9 mouse cellular contexts compared by ENCODE assay signal in genomic region chr6:48553819-48554218, GRCm38 (mm10). TPM values are rescaled to one million over a fixed set of nuclear protein-coding genes. Genes with fewer than 3 reads are reported as not detected.
DNase-seq lines count a peak whose midpoint lies in the region; ATAC-seq and TF ChIP-seq lines count a peak whose summit lies in the region.
"Had no signal": no experiment of that assay in that cellular context is flagged by ENCODE, and none has a peak within 500 bp of the region (broad histone marks: within the 10 kb centered on the region; RNA-seq: fewer than 3 reads in every experiment).

No protein-coding gene starts in this region.

- peak overlapping the region; percentile 98 for H3K27ac ChIP-seq in kidney, embryonic 14.5 days (ENCODE audit: low read depth, low read length)
- no peak overlapping the region for H3K27ac ChIP-seq in embryonic facial prominence, embryonic 11.5 days (replicated peaks; ENCODE audit: low read depth, low read length)
- peak overlapping the region; percentile 99 for H3K27ac ChIP-seq in hindbrain, embryonic 14.5 days
- H3K27ac ChIP-seq in midbrain, postnatal 0 days (ENCODE audit: low read depth, low read length): peak overlapping the region; percentile 98

- WGBS in kidney, embryonic 14.5 days: 87% methylated on average over 4 of the region's 4 CpGs
- 80% methylated on average over 4 of the region's 4 CpGs for WGBS in embryonic facial prominence, embryonic 11.5 days
- 77% methylated on average over 4 of the region's 4 CpGs for WGBS in hindbrain, embryonic 14.5 days
- WGBS in midbrain, postnatal 0 days: 69% methylated on average over 4 of the region's 4 CpGs

- no peaks in the 10 kb centered on the region for H3K36me3 ChIP-seq in kidney, embryonic 14.5 days (ENCODE audit: control insufficient read depth, insufficient read depth, low read length)
- H3K36me3 ChIP-seq in embryonic facial prominence, embryonic 11.5 days (replicated peaks; ENCODE audit: control insufficient read depth, insufficient read depth, low read depth, low read length): no peaks in the 10 kb centered on the region
- 0 out of 2 replicates have a peak, but pooled peaks cover 4% of the 10 kb centered on the region for H3K36me3 ChIP-seq in hindbrain, embryonic 14.5 days (replicated peaks; ENCODE audit: control insufficient read depth, insufficient read depth)
- H3K36me3 ChIP-seq in midbrain, postnatal 0 days (ENCODE audit: insufficient read depth, low read length): peaks cover 8% of the 10 kb centered on the region; the same call in 1 of the 2 replicates

- H3K4me3 ChIP-seq in kidney, embryonic 14.5 days (ENCODE audit: low read length): peak overlapping the region; percentile 58
- H3K4me3 ChIP-seq in embryonic facial prominence, embryonic 11.5 days (ENCODE audit: low read depth, low read length): peak overlapping the region; percentile 47; the same call in 1 of the 2 replicates
- peak overlapping the region; percentile 53 for H3K4me3 ChIP-seq in hindbrain, embryonic 14.5 days (replicated peaks; ENCODE audit: low read length)
- peak overlapping the region; percentile 53 for H3K4me3 ChIP-seq in midbrain, postnatal 0 days (ENCODE audit: low read depth, low read length)

- TF ChIP-seq CTCF in midbrain, postnatal 0 days (IDR thresholded peaks at IDR 0.05): no peak

- H3K9me3 ChIP-seq in kidney, embryonic 14.5 days (ENCODE audit: control insufficient read depth, low read length): no peaks in the 10 kb centered on the region
- no peaks in the 10 kb centered on the region for H3K9me3 ChIP-seq in embryonic facial prominence, embryonic 11.5 days (replicated peaks; ENCODE audit: control insufficient read depth, low read length)
- H3K9me3 ChIP-seq in hindbrain, embryonic 14.5 days (ENCODE audit: control insufficient read depth, low read length): no peaks in the 10 kb centered on the region
- H3K9me3 ChIP-seq in midbrain, postnatal 0 days (ENCODE audit: low read length): no peaks in the 10 kb centered on the region

- no peaks in the 10 kb centered on the region for H3K27me3 ChIP-seq in kidney, embryonic 14.5 days (ENCODE audit: control insufficient read depth, insufficient read depth, low read length)
- H3K27me3 ChIP-seq in embryonic facial prominence, embryonic 11.5 days (ENCODE audit: control insufficient read depth, insufficient read depth, low read length): no peaks in the 10 kb centered on the region
- no peaks in the 10 kb centered on the region for H3K27me3 ChIP-seq in hindbrain, embryonic 14.5 days (ENCODE audit: control insufficient read depth, insufficient read depth, low read length)
- no peaks in the 10 kb centered on the region for H3K27me3 ChIP-seq in midbrain, postnatal 0 days (ENCODE audit: insufficient read depth, low read length)

- H3K4me1 ChIP-seq in kidney, embryonic 14.5 days (ENCODE audit: control insufficient read depth, insufficient read depth, low read length): peaks cover 5% of the 10 kb centered on the region; the same call in 1 of the 2 replicates
- no peaks in the 10 kb centered on the region for H3K4me1 ChIP-seq in embryonic facial prominence, embryonic 11.5 days (ENCODE audit: control insufficient read depth, insufficient read depth, low read length)
- H3K4me1 ChIP-seq in hindbrain, embryonic 14.5 days (replicated peaks; ENCODE audit: control insufficient read depth, insufficient read depth, low read length): peaks cover 18% of the 10 kb centered on the region
- H3K4me1 ChIP-seq in midbrain, postnatal 0 days (ENCODE audit: insufficient read depth, low read length): peaks cover 11% of the 10 kb centered on the region; the same call in 1 of the 2 replicates

- H3K4me2 ChIP-seq in kidney, embryonic 14.5 days (replicated peaks; ENCODE audit: low read depth, low read length): peak overlapping the region; percentile 64
- peak overlapping the region; percentile 61 for H3K4me2 ChIP-seq in embryonic facial prominence, embryonic 11.5 days (ENCODE audit: low read depth, low read length)
- peak overlapping the region; percentile 91 for H3K4me2 ChIP-seq in hindbrain, embryonic 14.5 days (replicated peaks)
- peak overlapping the region; percentile 75 for H3K4me2 ChIP-seq in midbrain, postnatal 0 days (ENCODE audit: low read depth, low read length, poor library complexity, severe bottlenecking)

- no peak for ATAC-seq in kidney, embryonic 14.5 days (ENCODE audit: low FRiP score, low TSS enrichment)
- no peak for ATAC-seq in embryonic facial prominence, embryonic 11.5 days (replicated peaks; ENCODE audit: insufficient number of reproducible peaks, low FRiP score, low TSS enrichment, low read depth)
- ATAC-seq in hindbrain, embryonic 14.5 days (ENCODE audit: low FRiP score): 0 out of 2 replicates have a peak, but pooled peaks have one; percentile 12
- peak; percentile 45; the same call in 1 of the 2 replicates for ATAC-seq in midbrain, postnatal 0 days (ENCODE audit: low FRiP score)

- peak overlapping the region; percentile 75; the same call in 1 of the 2 replicates for H3K9ac ChIP-seq in kidney, embryonic 14.5 days (ENCODE audit: low read depth, low read length)
- H3K9ac ChIP-seq in embryonic facial prominence, embryonic 11.5 days (replicated peaks; ENCODE audit: low read length): peak overlapping the region; percentile 72; the same call in 1 of the 2 replicates
- H3K9ac ChIP-seq in hindbrain, embryonic 14.5 days: peak overlapping the region; percentile 88
- peak overlapping the region; percentile 65 for H3K9ac ChIP-seq in midbrain, postnatal 0 days (replicated peaks; ENCODE audit: low read length, poor library complexity, severe bottlenecking)

- DNase-seq in kidney, postnatal 10 days: no peak
- no peak for DNase-seq in embryonic facial prominence, embryonic 11.5 days (ENCODE audit: low spot score)
- peak; percentile 49 for DNase-seq in hindbrain, embryonic 14.5 days (ENCODE audit: low spot score)
- no peak for DNase-seq in midbrain, postnatal 0 days (ENCODE audit: low spot score)
- no peak for DNase-seq in ovary, adult 18-20 months (ENCODE audit: low spot score)
- DNase-seq in spleen, postnatal 10 days (ENCODE audit: low spot score in 2 of 2): no peak
- no peak for DNase-seq in right cerebral cortex, adult 2 months (ENCODE audit: low spot score in 2 of 2)

RNA-seq across cellular contexts. Expression of gene Lrrc61, which starts 0.8 kb away (rescaled TPM):
- polyA plus RNA-seq in kidney, embryonic 14.5 days (2014; fragmentation: Nextera tagmentation; extraction: Ambion mirVana): 4.4 and 9.7 TPM in 2 replicates
- 10.9 and 14.3 TPM in 2 replicates for polyA plus RNA-seq in embryonic facial prominence, embryonic 11.5 days (2014; fragmentation: Nextera tagmentation; extraction: Ambion mirVana)
- polyA plus RNA-seq in hindbrain, embryonic 14.5 days (2014; fragmentation: Nextera tagmentation; extraction: Ambion mirVana): 18.2 and 20.8 TPM in 2 replicates
- total RNA-seq in midbrain, postnatal 0 days (2014; rRNA removed): 29.4 and 82.4 TPM in 2 replicates
- 21.4 and 23.3 TPM in 2 replicates for polyA plus RNA-seq in midbrain, postnatal 0 days (2015; fragmentation: Nextera tagmentation; extraction: Ambion mirVana)

RNA-seq across cellular contexts. Expression of gene Atp6v0e2, which starts 16.4 kb away (rescaled TPM):
- 19.9 and 20.3 TPM in 2 replicates for polyA plus RNA-seq in kidney, embryonic 14.5 days (2014; fragmentation: Nextera tagmentation; extraction: Ambion mirVana)
- polyA plus RNA-seq in embryonic facial prominence, embryonic 11.5 days (2014; fragmentation: Nextera tagmentation; extraction: Ambion mirVana): 18.9 and 22.3 TPM in 2 replicates
- polyA plus RNA-seq in hindbrain, embryonic 14.5 days (2014; fragmentation: Nextera tagmentation; extraction: Ambion mirVana): 230 and 241 TPM in 2 replicates
- total RNA-seq in midbrain, postnatal 0 days (2014; rRNA removed): 398 and 447 TPM in 2 replicates
- 497 and 556 TPM in 2 replicates for polyA plus RNA-seq in midbrain, postnatal 0 days (2015; fragmentation: Nextera tagmentation; extraction: Ambion mirVana)

RNA-seq across cellular contexts. Expression of gene Rarres2, which starts 18.8 kb away (rescaled TPM):
- polyA plus RNA-seq in kidney, embryonic 14.5 days (2014; fragmentation: Nextera tagmentation; extraction: Ambion mirVana): 44.2 and 59.0 TPM in 2 replicates
- polyA plus RNA-seq in embryonic facial prominence, embryonic 11.5 days (2014; fragmentation: Nextera tagmentation; extraction: Ambion mirVana): 3.8 and 4.3 TPM in 2 replicates
- polyA plus RNA-seq in hindbrain, embryonic 14.5 days (2014; fragmentation: Nextera tagmentation; extraction: Ambion mirVana): 5.2 and 8.2 TPM in 2 replicates
- 4.6 and 6.6 TPM in 2 replicates for total RNA-seq in midbrain, postnatal 0 days (2014; rRNA removed)
- polyA plus RNA-seq in midbrain, postnatal 0 days (2015; fragmentation: Nextera tagmentation; extraction: Ambion mirVana): 7.4 and 10.6 TPM in 2 replicates

RNA-seq across cellular contexts. Expression of gene Gm45021, which starts 35.6 kb away (rescaled TPM):
- polyA plus RNA-seq in kidney, embryonic 14.5 days (2014; fragmentation: Nextera tagmentation; extraction: Ambion mirVana): not detected in 2 replicates
- not detected in 2 replicates for polyA plus RNA-seq in embryonic facial prominence, embryonic 11.5 days (2014; fragmentation: Nextera tagmentation; extraction: Ambion mirVana)
- not detected in 2 replicates for polyA plus RNA-seq in hindbrain, embryonic 14.5 days (2014; fragmentation: Nextera tagmentation; extraction: Ambion mirVana)
- not detected in 2 replicates for total RNA-seq in midbrain, postnatal 0 days (2014; rRNA removed)
- not detected in 2 replicates for polyA plus RNA-seq in midbrain, postnatal 0 days (2015; fragmentation: Nextera tagmentation; extraction: Ambion mirVana)
- total RNA-seq: left cerebral cortex, postnatal 10 days had no signal

RNA-seq across cellular contexts. Expression of gene Repin1, which starts 39.9 kb away (rescaled TPM):
- polyA plus RNA-seq in kidney, embryonic 14.5 days (2014; fragmentation: Nextera tagmentation; extraction: Ambion mirVana): 32.6 and 47.0 TPM in 2 replicates
- polyA plus RNA-seq in embryonic facial prominence, embryonic 11.5 days (2014; fragmentation: Nextera tagmentation; extraction: Ambion mirVana): 33.5 and 34.2 TPM in 2 replicates
- 37.4 and 41.7 TPM in 2 replicates for polyA plus RNA-seq in hindbrain, embryonic 14.5 days (2014; fragmentation: Nextera tagmentation; extraction: Ambion mirVana)
- total RNA-seq in midbrain, postnatal 0 days (2014; rRNA removed): 76.5 and 91.5 TPM in 2 replicates
- 41.2 and 42.8 TPM in 2 replicates for polyA plus RNA-seq in midbrain, postnatal 0 days (2015; fragmentation: Nextera tagmentation; extraction: Ambion mirVana)

Comparison
In these comparisons a context has a peak if more than half of its experiments do, and no peak if none do; other contexts are left out.
1. ATAC-seq: peak in hindbrain, embryonic 14.5 days (single experiment) and midbrain, postnatal 0 days (single experiment); none in kidney, embryonic 14.5 days (single experiment) and embryonic facial prominence, embryonic 11.5 days (single experiment).
2. Peak in every context shown above with its lines, with median percentiles within 50 percentile points of each other: H3K4me2 ChIP-seq, H3K4me3 ChIP-seq and H3K9ac ChIP-seq.